Mouse (Mus musculus) neural tube, embryonic 12.5 days (tissue): ENCODE measurements around the gene Phc1. TPM values are rescaled to one million over a fixed set of nuclear protein-coding genes. Genes with fewer than 3 reads are reported as not detected.

Experiments used
- ATAC-seq: fragments of 200-750 bp; cut with Nextera tagmentation; 2 replicates; pipeline ENCODE4 v1.8.0; 2017; ENCODE audit warnings: low read depth, mild to moderate bottlenecking, moderate TSS enrichment, moderate library complexity; ENCODE audit not compliant: low FRiP score
- H3K27ac ChIP-seq: fragments of 300-500 bp; sonication (generic); 2 replicates; pipeline ENCODE4 v1.5.1; 2016
- H3K27me3 ChIP-seq: fragments of 300-500 bp; sonication (generic); replicated peaks from 2 replicates; pipeline ENCODE4 v1.6.1; 2016; ENCODE audit warnings: mild to moderate bottlenecking
- H3K36me3 ChIP-seq: fragments of 300-500 bp; sonication (generic); 2 replicates; pipeline ENCODE4 v1.6.1; 2016; ENCODE audit warnings: mild to moderate bottlenecking
- H3K4me1 ChIP-seq: fragments of 300-500 bp; sonication (generic); 2 replicates; pipeline ENCODE4 v1.6.1; 2016
- H3K4me2 ChIP-seq: fragments of 300-500 bp; sonication (generic); replicated peaks from 2 replicates; pipeline ENCODE4 v1.6.1; 2016; ENCODE audit warnings: mild to moderate bottlenecking
- H3K4me3 ChIP-seq: fragments of 300-500 bp; sonication (generic); 2 replicates; pipeline ENCODE4 v1.5.1; 2016
- H3K9ac ChIP-seq: fragments of 300-500 bp; sonication (generic); 2 replicates; pipeline ENCODE4 v1.6.1; 2016; ENCODE audit warnings: mild to moderate bottlenecking
- H3K9me3 ChIP-seq: fragments of 300-500 bp; sonication (generic); 2 replicates; pipeline ENCODE4 v1.6.1; 2016; ENCODE audit warnings: mild to moderate bottlenecking
- WGBS: fragments of 180-500 bp; shearing (Covaris S2); methylation state at CpG from one replicate; pipeline ENCODE4 v1.1.7; 2016; 5-methylcytosine and 5-hydroxymethylcytosine counted together
- polyA plus RNA-seq: library from polyadenylated mRNA; unstranded; fragments of >200 nt; fragmentation: Nextera tagmentation; extraction: Ambion mirVana; gene quantifications from 2 replicates; pipeline ENCODE4 v1.2.1, GENCODE M21; 2016

The Phc1 gene
- polyA plus RNA-seq, 1 experiment from 2014 or later: 35.6 TPM

- H3K9me3 ChIP-seq: no peaks in the 10 kb centered on the region
- no peak overlapping the region for H3K27ac ChIP-seq
- H3K4me1 ChIP-seq: peaks cover 1% of the 10 kb centered on the region; the same call in 1 of the 2 replicates
- ATAC-seq: no peak
- H3K27me3 ChIP-seq: no peaks in the 10 kb centered on the region
- no peaks in the 10 kb centered on the region for H3K36me3 ChIP-seq
- 79% methylated on average over 3 of the region's 3 CpGs for WGBS
- no peak overlapping the region for H3K4me2 ChIP-seq
- no peak overlapping the region for H3K4me3 ChIP-seq
- H3K9ac ChIP-seq: no peak overlapping the region
These were observed 48.6 kb downstream of the Phc1 start for GRCm38 (mm10) chr6:122291735-122292134.

GRCm38 (mm10) chr6:122291264-122291663, 49.1 kb downstream of the Phc1 start:
- Histone ChIP-seq H3K36me3 (no peaks in the 10 kb centered on the region), H3K9ac (no peak overlapping the region), H3K27ac (no peak overlapping the region), H3K4me2 (no peak overlapping the region), H3K27me3 (no peaks in the 10 kb centered on the region), H3K4me1 (no peaks in the 10 kb centered on the region), H3K4me3 (no peak overlapping the region), H3K9me3 (no peaks in the 10 kb centered on the region)
- no peak for ATAC-seq
- 86% methylated on average over 2 of the region's 2 CpGs for WGBS

GRCm38 (mm10) chr6:122290253-122290652, 50.1 kb downstream of the Phc1 start:
- Histone ChIP-seq H3K4me2 (no peak overlapping the region), H3K36me3 (no peaks in the 10 kb centered on the region), H3K4me1 (no peaks in the 10 kb centered on the region), H3K4me3 (no peak overlapping the region), H3K27ac (no peak overlapping the region), H3K9me3 (no peaks in the 10 kb centered on the region), H3K9ac (no peak overlapping the region), H3K27me3 (no peaks in the 10 kb centered on the region)
- 24% methylated on average over 3 of the region's 3 CpGs for WGBS
- ATAC-seq: no peak

GRCm38 (mm10) chr6:122289313-122289712, 51.0 kb downstream of the Phc1 start:
- Histone ChIP-seq H3K36me3 (no peaks in the 10 kb centered on the region), H3K4me2 (no peak overlapping the region), H3K4me1 (no peaks in the 10 kb centered on the region), H3K27ac (no peak overlapping the region), H3K4me3 (no peak overlapping the region), H3K27me3 (no peaks in the 10 kb centered on the region), H3K9me3 (no peaks in the 10 kb centered on the region), H3K9ac (no peak overlapping the region)
- ATAC-seq: no peak
- 63% methylated on average over 1 of the region's 1 CpGs for WGBS

GRCm38 (mm10) chr6:122288263-122288662, 52.1 kb downstream of the Phc1 start:
- Histone ChIP-seq H3K9me3 (no peaks in the 10 kb centered on the region), H3K4me1 (no peaks in the 10 kb centered on the region), H3K36me3 (no peaks in the 10 kb centered on the region), H3K27me3 (no peaks in the 10 kb centered on the region), H3K9ac (no peak overlapping the region), H3K27ac (no peak overlapping the region), H3K4me2 (no peak overlapping the region), H3K4me3 (no peak overlapping the region)
- 73% methylated on average over 1 of the region's 1 CpGs for WGBS
- ATAC-seq: no peak

GRCm38 (mm10) chr6:122284823-122285222, 55.5 kb downstream of the Phc1 start:
- Histone ChIP-seq H3K4me3 (no peak overlapping the region), H3K4me2 (no peak overlapping the region), H3K9ac (no peak overlapping the region), H3K4me1 (no peaks in the 10 kb centered on the region), H3K36me3 (no peaks in the 10 kb centered on the region), H3K9me3 (no peaks in the 10 kb centered on the region), H3K27me3 (no peaks in the 10 kb centered on the region), H3K27ac (no peak overlapping the region)
- WGBS: 90% methylated on average over 1 of the region's 1 CpGs
- no peak for ATAC-seq

GRCm38 (mm10) chr6:122284304-122284703, 56.1 kb downstream of the Phc1 start:
- Histone ChIP-seq H3K9ac (no peak overlapping the region), H3K9me3 (no peaks in the 10 kb centered on the region), H3K36me3 (no peaks in the 10 kb centered on the region), H3K4me3 (no peak overlapping the region), H3K4me1 (no peaks in the 10 kb centered on the region), H3K27me3 (no peaks in the 10 kb centered on the region), H3K4me2 (no peak overlapping the region), H3K27ac (no peak overlapping the region)
- ATAC-seq: no peak
- 82% methylated on average over 4 of the region's 4 CpGs for WGBS

GRCm38 (mm10) chr6:122283429-122283828, 56.9 kb downstream of the Phc1 start:
- ATAC-seq: no peak
- H3K36me3 ChIP-seq: no peaks in the 10 kb centered on the region
- H3K4me3 ChIP-seq: no peak overlapping the region
- no peaks in the 10 kb centered on the region for H3K4me1 ChIP-seq
- H3K4me2 ChIP-seq: no peak overlapping the region
- no peak overlapping the region for H3K9ac ChIP-seq
- H3K27me3 ChIP-seq: no peaks in the 10 kb centered on the region
- WGBS: 89% methylated on average over 2 of the region's 2 CpGs
- no peak overlapping the region for H3K27ac ChIP-seq
- no peaks in the 10 kb centered on the region for H3K9me3 ChIP-seq

- H3K9me3 ChIP-seq: no peaks in the 10 kb centered on the region
- H3K4me2 ChIP-seq: no peak within 1 kb of the TSS
- no peaks in the 10 kb centered on the region for H3K4me1 ChIP-seq
- no peak within 1 kb of the TSS for H3K27ac ChIP-seq
- no peak within 1 kb of the TSS for H3K4me3 ChIP-seq
- no peaks in the 10 kb centered on the region for H3K27me3 ChIP-seq
- no peak within 1 kb of the TSS for H3K9ac ChIP-seq
- WGBS: 82% methylated on average over 6 of the region's 6 CpGs
- H3K36me3 ChIP-seq: no peaks in the 10 kb centered on the region
- ATAC-seq: no peak
These were observed 57.6 kb downstream of the Phc1 start, which contains the start of gene Klrg1 for GRCm38 (mm10) chr6:122282782-122283181. Gene Klrg1 (minus strand): TSS chr6:122282882.

GRCm38 (mm10) chr6:122276565-122276964, 63.8 kb downstream of the Phc1 start:
- Histone ChIP-seq H3K9me3 (no peaks in the 10 kb centered on the region), H3K4me3 (no peak overlapping the region), H3K36me3 (no peaks in the 10 kb centered on the region), H3K4me1 (no peaks in the 10 kb centered on the region), H3K27ac (no peak overlapping the region), H3K9ac (no peak overlapping the region), H3K27me3 (no peaks in the 10 kb centered on the region), H3K4me2 (no peak overlapping the region)
- ATAC-seq: no peak
- 88% methylated on average over 7 of the region's 7 CpGs for WGBS

- no peak overlapping the region for H3K4me2 ChIP-seq
- H3K36me3 ChIP-seq: no peaks in the 10 kb centered on the region
- no peak overlapping the region for H3K9ac ChIP-seq
- no peak for ATAC-seq
- H3K27ac ChIP-seq: no peak overlapping the region
- H3K9me3 ChIP-seq: no peaks in the 10 kb centered on the region
- H3K27me3 ChIP-seq: no peaks in the 10 kb centered on the region
- WGBS: 65% methylated on average over 5 of the region's 5 CpGs
- H3K4me3 ChIP-seq: no peak overlapping the region
- H3K4me1 ChIP-seq: no peaks in the 10 kb centered on the region
These were observed 65.8 kb downstream of the Phc1 start for GRCm38 (mm10) chr6:122274546-122274945.

GRCm38 (mm10) chr6:122270152-122270551, 70.2 kb downstream of the Phc1 start:
- H3K9ac ChIP-seq: no peak overlapping the region
- ATAC-seq: no peak
- WGBS: 82% methylated on average over 11 of the region's 11 CpGs
- no peak overlapping the region for H3K27ac ChIP-seq
- H3K4me3 ChIP-seq: no peak overlapping the region
- H3K9me3 ChIP-seq: no peaks in the 10 kb centered on the region
- H3K4me1 ChIP-seq: no peaks in the 10 kb centered on the region
- H3K36me3 ChIP-seq: no peaks in the 10 kb centered on the region
- H3K4me2 ChIP-seq: no peak overlapping the region
- no peaks in the 10 kb centered on the region for H3K27me3 ChIP-seq

- Histone ChIP-seq H3K4me1 (no peaks in the 10 kb centered on the region), H3K27ac (no peak overlapping the region), H3K4me2 (no peak overlapping the region), H3K9me3 (no peaks in the 10 kb centered on the region), H3K36me3 (no peaks in the 10 kb centered on the region), H3K9ac (no peak overlapping the region), H3K27me3 (no peaks in the 10 kb centered on the region), H3K4me3 (no peak overlapping the region)
- 95% methylated on average over 4 of the region's 4 CpGs for WGBS
- ATAC-seq: no peak
These were observed 71.2 kb downstream of the Phc1 start for GRCm38 (mm10) chr6:122269170-122269569.
